Mouse (Mus musculus): ENCODE measurements around the gene Fam217a. TPM values are rescaled to one million over a fixed set of nuclear protein-coding genes. Genes with fewer than 3 reads are reported as not detected.
"Not testable (repeated sequence)": the region's sequence is repeated elsewhere in the genome, so short reads cannot be mapped to it uniquely, and the experiment has no call there.

The Fam217a gene
- total and polyA plus RNA-seq, 3 experiments: not detected

GRCm38 (mm10) chr13:34873801-34874681 lies 50.1 kb downstream of the Fam217a start (continued):
- TF ChIP-seq ZMIZ1 (IDR thresholded peaks at IDR 0.05; ENCODE audit: low read depth, low read length) (no peak), MYC (IDR thresholded peaks at IDR 0.05; ENCODE audit: low read depth, low read length) (peak; percentile 45; the same call in 1 of the 2 replicates), SMC3 (IDR thresholded peaks at IDR 0.05; ENCODE audit: low read depth, low read length) (0 out of 2 replicates have a peak, but pooled peaks have one; percentile 6), KAT2A (conservative IDR thresholded peaks at IDR 0.05; ENCODE audit: low read depth, low read length) (peak; percentile 57; the same call in 1 of the 2 replicates), MAZ (IDR thresholded peaks at IDR 0.05; ENCODE audit: low read depth, low read length) (no peak), POLR2AphosphoS2 (IDR thresholded peaks at IDR 0.05; ENCODE audit: low read length) (no peak), MXI1 (IDR thresholded peaks at IDR 0.05; ENCODE audit: low read depth, low read length) (peak; percentile 79), POLR2AphosphoS5 (IDR thresholded peaks at IDR 0.05; ENCODE audit: borderline replicate concordance, low read depth, low read length) (no peak), TCF12 (IDR thresholded peaks at IDR 0.05; ENCODE audit: low read depth, low read length) (peak; percentile 11; the same call in 1 of the 2 replicates), USF1 (IDR thresholded peaks at IDR 0.05; ENCODE audit: low read depth, low read length) (no peak), RCOR1 (IDR thresholded peaks at IDR 0.05; ENCODE audit: low read depth, low read length) (no peak; the same call in 1 of the 2 replicates), HCFC1 (IDR thresholded peaks at IDR 0.05; ENCODE audit: low read depth, low read length) (peak; percentile 88), GATA1 (IDR thresholded peaks at IDR 0.05; ENCODE audit: low read depth, low read length) (no peak), ELF1 (IDR thresholded peaks at IDR 0.05; ENCODE audit: low read depth, low read length) (peak; percentile 95), SIN3A (IDR thresholded peaks at IDR 0.05; ENCODE audit: low read length) (peak; percentile 80), CTCF (IDR thresholded peaks at IDR 0.05 in 2 of 3, conservative IDR thresholded peaks at IDR 0.05 in 1 of 3; ENCODE audit: control insufficient read depth in 1 of 3, insufficient read depth in 1 of 3, low read depth in 2 of 3, low read length in 3 of 3, poor library complexity in 1 of 3, severe bottlenecking in 1 of 3) (no peak), ZKSCAN1 (IDR thresholded peaks at IDR 0.05; ENCODE audit: low read depth, low read length) (no peak), POLR2A (IDR thresholded peaks at IDR 0.05; ENCODE audit: control insufficient read depth in 1 of 2, insufficient read depth in 1 of 2, low read depth in 1 of 2, low read length in 2 of 2, poor library complexity in 1 of 2) (peak; percentile 61 to 73; a peak in 3 of 4 replicates)

- peaks cover 0 to 1% of the 10 kb centered on the region in 2 experiments; a peak in 2 of 4 replicates for H3K27me3 ChIP-seq (ENCODE audit: control insufficient read depth in 1 of 2, insufficient read depth in 2 of 2, low read length in 2 of 2)
- no peak overlapping the region for H3K27ac ChIP-seq (ENCODE audit: control insufficient read depth, low read depth, low read length)
- no peaks in the 10 kb centered on the region; a peak in 1 of 4 replicates for H3K36me3 ChIP-seq (ENCODE audit: control insufficient read depth in 1 of 2, insufficient read depth in 2 of 2, low read length in 2 of 2)
- H3K9me3 ChIP-seq (replicated peaks; ENCODE audit: insufficient read depth, low read length): no peaks in the 10 kb centered on the region
- peak; percentile 71 for DNase-seq (ENCODE audit: low read depth, low spot score)
- H3K4me3 ChIP-seq (ENCODE audit: control insufficient read depth in 1 of 2, insufficient read depth in 1 of 2, low read depth in 2 of 2, low read length in 2 of 2): no peak overlapping the region
- H3K4me1 ChIP-seq (ENCODE audit: control insufficient read depth in 1 of 2, insufficient read depth in 2 of 2, low read length in 2 of 2): no peaks in the 10 kb centered on the region
- H3K9ac ChIP-seq (ENCODE audit: control insufficient read depth, low read depth, low read length, poor library complexity, severe bottlenecking): no peak overlapping the region
- TF ChIP-seq UBTF (IDR thresholded peaks at IDR 0.05; ENCODE audit: borderline replicate concordance, insufficient read depth, low read depth, low read length) (no peak), GATA1 (IDR thresholded peaks at IDR 0.05; ENCODE audit: low read depth, low read length) (peak; percentile 87), CTCF (IDR thresholded peaks at IDR 0.05 in 2 of 3, conservative IDR thresholded peaks at IDR 0.05 in 1 of 3; ENCODE audit: control insufficient read depth in 1 of 3, insufficient read depth in 1 of 3, low read depth in 2 of 3, low read length in 3 of 3, poor library complexity in 1 of 3, severe bottlenecking in 1 of 3) (peak; percentile 39 to 78 (median 75)), RAD21 (IDR thresholded peaks at IDR 0.05; ENCODE audit: low read depth, low read length) (peak; percentile 74), ZC3H11A (IDR thresholded peaks at IDR 0.05; ENCODE audit: low read depth, low read length) (peak; percentile 73), TAL1 (IDR thresholded peaks at IDR 0.05; ENCODE audit: low read length) (no peak), SMC3 (IDR thresholded peaks at IDR 0.05; ENCODE audit: low read depth, low read length) (peak; percentile 74)
- H3K79me2 ChIP-seq (ENCODE audit: control insufficient read depth, insufficient read depth, low read length, poor library complexity): no peaks in the 10 kb centered on the region
Observed at GRCm38 (mm10) chr13:34864420-34865169, 59.5 kb downstream of the Fam217a start.

GRCm38 (mm10) chr13:34861166-34861565 lies 62.9 kb downstream of the Fam217a start:
- not testable (repeated sequence) for H3K27me3 ChIP-seq (ENCODE audit: control insufficient read depth in 1 of 2, insufficient read depth in 2 of 2, low read length in 2 of 2); H3K27ac ChIP-seq (ENCODE audit: control insufficient read depth, low read depth, low read length); DNase-seq (ENCODE audit: low read depth, low spot score)

More at GRCm38 (mm10) chr13:34861166-34861565, 62.9 kb downstream of the Fam217a start:
- H3K36me3 ChIP-seq (ENCODE audit: control insufficient read depth in 1 of 2, insufficient read depth in 2 of 2, low read length in 2 of 2); H3K9ac ChIP-seq (ENCODE audit: control insufficient read depth, low read depth, low read length, poor library complexity, severe bottlenecking); H3K4me1 ChIP-seq (ENCODE audit: control insufficient read depth in 1 of 2, insufficient read depth in 2 of 2, low read length in 2 of 2); H3K4me3 ChIP-seq (ENCODE audit: control insufficient read depth in 1 of 2, insufficient read depth in 1 of 2, low read depth in 2 of 2, low read length in 2 of 2); H3K9me3 ChIP-seq (replicated peaks; ENCODE audit: insufficient read depth, low read length); H3K79me2 ChIP-seq (ENCODE audit: control insufficient read depth, insufficient read depth, low read length, poor library complexity): not testable (repeated sequence)
